Mouse (Mus musculus) adrenal gland, adult 2 months (tissue): ENCODE measurements around the gene Pabpn1l. TPM values are rescaled to one million over a fixed set of nuclear protein-coding genes. Genes with fewer than 3 reads are reported as not detected.

ENCODE experiments used
- DNase-seq: peaks from one replicate; pipeline ENCODE4 v3.0.0; 2021
- long read RNA-seq: library from polyadenylated mRNA; stranded (forward); transcript quantifications from one replicate; pipeline ENCODE4 v2.0.0, GENCODE M21; 2021
- polyA plus RNA-seq: library from polyadenylated mRNA; depleted of rRNA; stranded (reverse); fragments of >200 nt; gene quantifications from 2 replicates; pipeline ENCODE4 v1.2.3, GENCODE M21; 2012; rRNA removed
- total RNA-seq, 2 experiments: library from RNA; stranded (reverse); gene quantifications; 2 replicates each; pipeline ENCODE4 v1.2.3; 2021

Gene Pabpn1l
- total RNA-seq (not detected), polyA plus RNA-seq (not detected in 2 replicates)
- long read RNA-seq = 0 reads

- DNase-seq = no peak
These were observed at the start of gene Pabpn1l for GRCm38 (mm10) chr8:122622727-122623126. Gene Pabpn1l, minus strand, starts transcription at chr8:122622739.

GRCm38 (mm10) chr8:122671894-122672293 is 49.4 kb upstream of the Pabpn1l start:
- DNase-seq = no peak

GRCm38 (mm10) chr8:122670718-122671117 is 48.2 kb upstream of the Pabpn1l start:
- no peak for DNase-seq

GRCm38 (mm10) chr8:122670001-122670400 is 47.5 kb upstream of the Pabpn1l start:
- DNase-seq = no peak

- DNase-seq = no peak
These were observed 46.8 kb upstream of the Pabpn1l start for GRCm38 (mm10) chr8:122669370-122669769.

- peak; percentile 70 for DNase-seq
These were observed 45.3 kb upstream of the Pabpn1l start for GRCm38 (mm10) chr8:122667854-122668253.

- no peak for DNase-seq
These were observed 44.3 kb upstream of the Pabpn1l start for GRCm38 (mm10) chr8:122666827-122667226.

- peak; percentile 88 for DNase-seq
These were observed 43.8 kb upstream of the Pabpn1l start for GRCm38 (mm10) chr8:122666338-122666764.

- peak; percentile 83 for DNase-seq
These were observed 43.3 kb upstream of the Pabpn1l start for GRCm38 (mm10) chr8:122665667-122666316.

- DNase-seq = peak; percentile 65
These were observed 42.7 kb upstream of the Pabpn1l start for GRCm38 (mm10) chr8:122665221-122665620.

GRCm38 (mm10) chr8:122663670-122664069 is 41.1 kb upstream of the Pabpn1l start:
- DNase-seq = no peak

GRCm38 (mm10) chr8:122663106-122663505 is 40.6 kb upstream of the Pabpn1l start:
- DNase-seq = no peak

GRCm38 (mm10) chr8:122661894-122662293 is 39.4 kb upstream of the Pabpn1l start:
- no peak for DNase-seq

- DNase-seq = peak; percentile 42
These were observed 38.6 kb upstream of the Pabpn1l start for GRCm38 (mm10) chr8:122661138-122661537.

- no peak for DNase-seq
These were observed 37.5 kb upstream of the Pabpn1l start for GRCm38 (mm10) chr8:122660022-122660421.

GRCm38 (mm10) chr8:122658807-122659160 is 36.2 kb upstream of the Pabpn1l start:
- no peak for DNase-seq

- DNase-seq = no peak
These were observed 35.7 kb upstream of the Pabpn1l start for GRCm38 (mm10) chr8:122658149-122658806.

- DNase-seq = peak; percentile 93
These were observed 33.8 kb upstream of the Pabpn1l start for GRCm38 (mm10) chr8:122656056-122656999.

GRCm38 (mm10) chr8:122654768-122655167 is 32.2 kb upstream of the Pabpn1l start:
- DNase-seq = peak; percentile 77

- no peak for DNase-seq
These were observed 30.1 kb upstream of the Pabpn1l start for GRCm38 (mm10) chr8:122652643-122653042.

GRCm38 (mm10) chr8:122651326-122651921 is 28.9 kb upstream of the Pabpn1l start:
- no peak for DNase-seq
